Mouse (Mus musculus) myocyte (in vitro differentiated cells): Measurements from ENCODE around the gene Ptprj. TPM values are rescaled to one million over a fixed set of nuclear protein-coding genes. Genes with fewer than 3 reads are reported as not detected.

Experiments used
- H3K27me3 ChIP-seq: one replicate; pipeline ENCODE4 v1.6.1; 2011; ENCODE audit not compliant: control insufficient read depth, insufficient read depth, insufficient read length
- H3K36me3 ChIP-seq: one replicate; pipeline ENCODE4 v1.6.1; 2011; ENCODE audit not compliant: control insufficient read depth, insufficient read depth
- H3K4me2 ChIP-seq: one replicate; pipeline ENCODE4 v1.6.1; 2011; ENCODE audit warnings: low read depth, control low read depth
- H3K4me3 ChIP-seq: one replicate; pipeline ENCODE4 v1.5.1; 2011; ENCODE audit warnings: mild to moderate bottlenecking, control low read depth, moderate library complexity
- H3K79me2 ChIP-seq: one replicate; pipeline ENCODE4 v1.6.1; 2011; ENCODE audit not compliant: control insufficient read depth, insufficient read depth
- H3ac ChIP-seq: one replicate; pipeline ENCODE4 v1.6.1; 2011; ENCODE audit not compliant: control insufficient read depth, insufficient read length
- CEBPB ChIP-seq: IDR thresholded peaks from 2 replicates; pipeline ENCODE4 v1.6.1; 2011; ENCODE audit warnings: mild to moderate bottlenecking, moderate library complexity; ENCODE audit not compliant: poor library complexity, insufficient read depth, severe bottlenecking
- E2F4 ChIP-seq: IDR thresholded peaks from one replicate; pipeline ENCODE4 v1.6.1; 2011; ENCODE audit warnings: mild to moderate bottlenecking, control low read depth, moderate library complexity; ENCODE audit not compliant: insufficient read depth
- MAX ChIP-seq: IDR thresholded peaks from one replicate; pipeline ENCODE4 v1.6.1; 2011; ENCODE audit warnings: low read depth, mild to moderate bottlenecking, control low read depth
- MYOD1 ChIP-seq, 3 experiments: IDR thresholded peaks; one replicate each; pipeline ENCODE4 v1.6.1; 2011; ENCODE audit warnings: control low read depth in 2 of 3, low read depth in 2 of 3, mild to moderate bottlenecking in 2 of 3, moderate library complexity in 1 of 3; ENCODE audit not compliant: insufficient read length in 2 of 3, control insufficient read depth in 1 of 3
- MYOG ChIP-seq, 3 experiments: IDR thresholded peaks; one replicate each; pipeline ENCODE4 v1.6.1; 2011; ENCODE audit warnings: control low read depth in 2 of 3, low read depth in 2 of 3, mild to moderate bottlenecking in 2 of 3; ENCODE audit not compliant: insufficient read length in 2 of 3, control insufficient read depth in 1 of 3, insufficient read depth in 1 of 3
- POLR2A ChIP-seq: IDR thresholded peaks from one replicate; pipeline ENCODE4 v1.6.1; 2011; ENCODE audit warnings: low read depth, mild to moderate bottlenecking, control low read depth, moderate library complexity; ENCODE audit not compliant: insufficient read length
- POLR2AphosphoS2 ChIP-seq: IDR thresholded peaks from one replicate; pipeline ENCODE4 v1.6.1; 2011; ENCODE audit warnings: low read depth, control low read depth; ENCODE audit not compliant: insufficient read length
- REST ChIP-seq: IDR thresholded peaks from one replicate; pipeline ENCODE4 v1.6.1; 2011; ENCODE audit warnings: mild to moderate bottlenecking, control low read depth, moderate library complexity; ENCODE audit not compliant: insufficient read depth, insufficient read length
- SRF ChIP-seq: IDR thresholded peaks from one replicate; pipeline ENCODE4 v1.6.1; 2011; ENCODE audit warnings: low read depth; ENCODE audit not compliant: control insufficient read depth, insufficient read length
- TCF12 ChIP-seq: IDR thresholded peaks from one replicate; pipeline ENCODE4 v1.6.1; 2011; ENCODE audit warnings: mild to moderate bottlenecking, control low read depth; ENCODE audit not compliant: poor library complexity, insufficient read depth, severe bottlenecking
- TCF3 ChIP-seq: IDR thresholded peaks from one replicate; pipeline ENCODE4 v1.6.1; 2011; ENCODE audit warnings: low read depth, control low read depth; ENCODE audit not compliant: insufficient read length
- USF1 ChIP-seq: IDR thresholded peaks from one replicate; pipeline ENCODE4 v1.6.1; 2011; ENCODE audit warnings: low read depth, mild to moderate bottlenecking, control low read depth, moderate library complexity
- polyA plus RNA-seq: library from polyadenylated mRNA; unstranded; fragments of >200 nt; fragmentation: generic; extraction: Trizol; gene quantifications from one replicate; pipeline ENCODE4 v1.2.1, GENCODE M21; 2012; ENCODE audit warnings: missing spikeins

The Ptprj gene
- polyA plus RNA-seq, 1 experiment, result 1.6 TPM

DNA sequence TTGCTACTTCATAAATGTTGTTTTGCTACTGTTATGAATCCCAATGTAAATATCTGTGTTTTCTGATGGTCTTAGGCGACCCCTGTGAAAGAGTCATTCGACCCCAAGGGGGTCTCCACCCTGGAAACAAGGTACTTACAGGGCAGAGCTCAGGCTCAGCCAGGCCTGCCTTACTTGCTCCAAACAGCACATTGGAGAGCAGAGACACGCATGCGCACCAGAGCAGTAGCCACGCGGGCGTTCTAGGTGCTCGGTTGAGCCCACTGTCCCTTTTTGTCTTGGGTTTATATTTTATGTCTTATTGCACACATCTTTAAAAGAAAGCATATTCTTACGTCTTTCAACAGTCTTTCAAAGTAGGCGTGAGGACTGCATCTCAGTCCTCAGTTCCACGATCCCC is 22.1 kb downstream of the Ptprj start:
- Histone ChIP-seq H3K79me2 (no peaks in the 10 kb centered on the region), H3K4me2 (no peak overlapping the region), H3K27me3 (no peaks in the 10 kb centered on the region), H3K4me3 (no peak overlapping the region), H3K36me3 (no peaks in the 10 kb centered on the region), H3ac (no peak overlapping the region)
- TF ChIP-seq E2F4 (no peak), MYOD1 (IDR thresholded peaks at IDR 0.05; ENCODE audit: control insufficient read depth in 1 of 3, insufficient read length in 2 of 3, low read depth in 2 of 3) (no peak), POLR2AphosphoS2 (no peak), TCF12 (no peak), SRF (no peak), USF1 (no peak), MYOG (IDR thresholded peaks at IDR 0.05; ENCODE audit: control insufficient read depth in 1 of 3, insufficient read depth in 1 of 3, insufficient read length in 2 of 3, low read depth in 2 of 3) (no peak), TCF3 (no peak), CEBPB (no peak), POLR2A (no peak), REST (no peak), MAX (no peak)

DNA sequence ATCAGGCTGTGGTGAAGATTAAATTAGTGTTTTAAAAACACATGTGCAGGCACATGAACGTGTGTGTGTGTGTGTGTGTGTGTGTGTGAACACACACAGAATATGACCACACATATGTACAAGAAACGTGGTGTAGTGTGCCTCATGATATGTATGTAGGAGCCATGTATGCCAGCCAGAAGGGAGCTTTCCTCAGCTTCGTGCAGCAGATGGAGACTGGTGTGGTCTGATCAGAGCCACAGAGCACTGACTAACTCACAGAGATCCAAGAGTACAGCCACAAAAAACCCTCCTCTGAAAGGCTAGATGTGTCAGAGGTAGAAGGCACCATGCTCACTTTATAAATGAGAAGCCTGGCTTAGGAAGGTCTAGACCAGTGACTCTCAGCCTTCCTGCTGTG is 22.5 kb downstream of the Ptprj start:
- no peak overlapping the region for H3K4me3 ChIP-seq
- no peak overlapping the region for H3ac ChIP-seq
- no peaks in the 10 kb centered on the region for H3K79me2 ChIP-seq
- no peak for TF ChIP-seq SRF
- TF ChIP-seq MAX, result no peak
- TF ChIP-seq MYOD1 (IDR thresholded peaks at IDR 0.05; ENCODE audit: control insufficient read depth in 1 of 3, insufficient read length in 2 of 3, low read depth in 2 of 3), result no peak
- no peak for TF ChIP-seq REST
- TF ChIP-seq E2F4, result no peak
- TF ChIP-seq TCF3, result no peak
- TF ChIP-seq TCF12, result no peak
- no peak for TF ChIP-seq CEBPB
- TF ChIP-seq USF1, result no peak
- TF ChIP-seq POLR2AphosphoS2, result no peak
- TF ChIP-seq POLR2A, result no peak
- TF ChIP-seq MYOG (IDR thresholded peaks at IDR 0.05; ENCODE audit: control insufficient read depth in 1 of 3, insufficient read depth in 1 of 3, insufficient read length in 2 of 3, low read depth in 2 of 3), result no peak
- H3K27me3 ChIP-seq, result no peaks in the 10 kb centered on the region
- no peak overlapping the region for H3K4me2 ChIP-seq
- H3K36me3 ChIP-seq, result no peaks in the 10 kb centered on the region

GRCm38 (mm10) chr2:90555744-90556143 is 24.7 kb downstream of the Ptprj start:
- no peaks in the 10 kb centered on the region for H3K36me3 ChIP-seq
- no peak overlapping the region for H3K4me2 ChIP-seq
- H3ac ChIP-seq, result no peak overlapping the region
- no peaks in the 10 kb centered on the region for H3K27me3 ChIP-seq
- H3K4me3 ChIP-seq, result no peak overlapping the region
- TF ChIP-seq USF1 (no peak), MAX (no peak), MYOD1 (IDR thresholded peaks at IDR 0.05; ENCODE audit: control insufficient read depth in 1 of 3, insufficient read length in 2 of 3, low read depth in 2 of 3) (no peak), E2F4 (no peak), SRF (no peak)
- no peaks in the 10 kb centered on the region for H3K79me2 ChIP-seq

GRCm38 (mm10) chr2:90554806-90555205 is 25.6 kb downstream of the Ptprj start:
- H3K79me2 ChIP-seq, result no peaks in the 10 kb centered on the region
- no peak overlapping the region for H3K4me3 ChIP-seq
- no peaks in the 10 kb centered on the region for H3K36me3 ChIP-seq
- H3ac ChIP-seq, result no peak overlapping the region
- H3K27me3 ChIP-seq, result no peaks in the 10 kb centered on the region
- H3K4me2 ChIP-seq, result no peak overlapping the region
- no peak for TF ChIP-seq CEBPB
- TF ChIP-seq E2F4, result no peak
- TF ChIP-seq USF1, result no peak
- TF ChIP-seq MYOG (IDR thresholded peaks at IDR 0.05; ENCODE audit: control insufficient read depth in 1 of 3, insufficient read depth in 1 of 3, insufficient read length in 2 of 3, low read depth in 2 of 3), result no peak
- TF ChIP-seq TCF3, result no peak
- no peak for TF ChIP-seq TCF12
- TF ChIP-seq POLR2A, result no peak
- TF ChIP-seq REST, result no peak
- no peak for TF ChIP-seq MAX
- no peak for TF ChIP-seq SRF
- no peak for TF ChIP-seq MYOD1 (IDR thresholded peaks at IDR 0.05; ENCODE audit: control insufficient read depth in 1 of 3, insufficient read length in 2 of 3, low read depth in 2 of 3)
- no peak for TF ChIP-seq POLR2AphosphoS2

GRCm38 (mm10) chr2:90553861-90554260 is 26.6 kb downstream of the Ptprj start:
- H3ac ChIP-seq, result no peak overlapping the region
- H3K79me2 ChIP-seq, result no peaks in the 10 kb centered on the region
- H3K4me3 ChIP-seq, result no peak overlapping the region
- no peak overlapping the region for H3K4me2 ChIP-seq
- H3K27me3 ChIP-seq, result no peaks in the 10 kb centered on the region
- no peaks in the 10 kb centered on the region for H3K36me3 ChIP-seq
- peak in 1 of 3 experiments; percentile 11 for TF ChIP-seq MYOG (IDR thresholded peaks at IDR 0.05; ENCODE audit: control insufficient read depth in 1 of 3, insufficient read depth in 1 of 3, insufficient read length in 2 of 3, low read depth in 2 of 3)
- no peak for TF ChIP-seq E2F4
